Mouse (Mus musculus) hindbrain, embryonic 13.5 days (tissue): Measurements from ENCODE around the gene Nap1l5. TPM values are rescaled to one million over a fixed set of nuclear protein-coding genes. Genes with fewer than 3 reads are reported as not detected.
A peak's percentile ranks its signal among the peaks of the same experiment; 100 is the strongest.
"Not testable (repeated sequence)": the region's sequence is repeated elsewhere in the genome, so short reads cannot be mapped to it uniquely, and the experiment has no call there.

Source experiments
- ATAC-seq: fragments of 200-750 bp; cut with Nextera tagmentation; 2 replicates; pipeline ENCODE4 v1.8.0; 2017; ENCODE audit warnings: moderate TSS enrichment; ENCODE audit not compliant: low FRiP score
- H3K27ac ChIP-seq: fragments of 300-500 bp; sonication (generic); 2 replicates; pipeline ENCODE4 v1.5.1; 2015; ENCODE audit warnings: inconsistent platforms, mild to moderate bottlenecking, moderate library complexity
- H3K27me3 ChIP-seq: fragments of 300-500 bp; sonication (generic); 2 replicates; pipeline ENCODE4 v1.6.1; 2015; ENCODE audit warnings: mild to moderate bottlenecking, inconsistent platforms
- H3K36me3 ChIP-seq: fragments of 300-500 bp; sonication (generic); 2 replicates; pipeline ENCODE4 v1.6.1; 2015; ENCODE audit warnings: mild to moderate bottlenecking, inconsistent platforms
- H3K4me1 ChIP-seq: fragments of 300-500 bp; sonication (generic); replicated peaks from 2 replicates; pipeline ENCODE4 v1.6.1; 2015; ENCODE audit warnings: inconsistent platforms
- H3K4me2 ChIP-seq: fragments of 300-500 bp; sonication (generic); 2 replicates; pipeline ENCODE4 v1.6.1; 2015; ENCODE audit warnings: inconsistent platforms, mild to moderate bottlenecking, moderate library complexity
- H3K4me3 ChIP-seq: fragments of 300-500 bp; sonication (generic); 2 replicates; pipeline ENCODE4 v1.5.1; 2015; ENCODE audit warnings: mild to moderate bottlenecking, inconsistent platforms
- H3K9ac ChIP-seq: fragments of 300-500 bp; sonication (generic); 2 replicates; pipeline ENCODE4 v1.6.1; 2015; ENCODE audit warnings: mild to moderate bottlenecking, inconsistent platforms
- H3K9me3 ChIP-seq: fragments of 300-500 bp; sonication (generic); 2 replicates; pipeline ENCODE4 v1.6.1; 2016; ENCODE audit warnings: inconsistent platforms
- WGBS: fragments of 180-500 bp; shearing (Covaris S2); methylation state at CpG from one replicate; pipeline ENCODE4 v1.1.7; 2015; 5-methylcytosine and 5-hydroxymethylcytosine counted together
- polyA plus RNA-seq: library from polyadenylated mRNA; unstranded; fragments of >200 nt; fragmentation: Nextera tagmentation; extraction: Ambion mirVana; gene quantifications from 2 replicates; pipeline ENCODE4 v1.2.1, GENCODE M21; 2015

Gene Nap1l5
- polyA plus RNA-seq, 1 experiment from 2014 or later: 163 TPM

- Histone ChIP-seq H3K9me3 (no peaks in the 10 kb centered on the region), H3K9ac (no peak overlapping the region), H3K4me1 (peaks cover 6% of the 10 kb centered on the region), H3K36me3 (peaks cover 13% of the 10 kb centered on the region), H3K27ac (no peak overlapping the region), H3K27me3 (no peaks in the 10 kb centered on the region), H3K4me3 (no peak overlapping the region), H3K4me2 (no peak overlapping the region)
- ATAC-seq: no peak
- 92% methylated on average over 7 of the region's 7 CpGs for WGBS
Measured at GRCm38 (mm10) chr6:58900536-58900935, 6.3 kb downstream of the Nap1l5 start.

GRCm38 (mm10) chr6:58899076-58899475 lies 7.8 kb downstream of the Nap1l5 start:
- no peak overlapping the region for H3K9ac ChIP-seq
- no peak overlapping the region for H3K4me2 ChIP-seq
- H3K9me3 ChIP-seq: no peaks in the 10 kb centered on the region
- no peaks in the 10 kb centered on the region for H3K27me3 ChIP-seq
- H3K36me3 ChIP-seq: peaks cover 23% of the 10 kb centered on the region
- no peak overlapping the region for H3K4me3 ChIP-seq
- peaks cover 6% of the 10 kb centered on the region for H3K4me1 ChIP-seq
- 94% methylated on average over 3 of the region's 3 CpGs for WGBS
- H3K27ac ChIP-seq: no peak overlapping the region
- ATAC-seq: no peak

GRCm38 (mm10) chr6:58896648-58897047 lies 10.2 kb downstream of the Nap1l5 start:
- Histone ChIP-seq H3K9ac (no peak overlapping the region), H3K27me3 (no peaks in the 10 kb centered on the region), H3K4me3 (no peak overlapping the region), H3K27ac (no peak overlapping the region), H3K4me2 (no peak overlapping the region), H3K4me1 (no peaks in the 10 kb centered on the region), H3K9me3 (no peaks in the 10 kb centered on the region), H3K36me3 (peaks cover 27% of the 10 kb centered on the region)
- ATAC-seq: no peak
- WGBS: 86% methylated on average over 3 of the region's 3 CpGs

GRCm38 (mm10) chr6:58894994-58895393 lies 11.9 kb downstream of the Nap1l5 start:
- Histone ChIP-seq H3K4me3 (no peak overlapping the region), H3K27me3 (no peaks in the 10 kb centered on the region), H3K4me1 (no peaks in the 10 kb centered on the region), H3K9me3 (no peaks in the 10 kb centered on the region), H3K4me2 (no peak overlapping the region), H3K9ac (no peak overlapping the region), H3K36me3 (peaks cover 38% of the 10 kb centered on the region), H3K27ac (no peak overlapping the region)
- WGBS: 89% methylated on average over 4 of the region's 4 CpGs
- ATAC-seq: no peak

GRCm38 (mm10) chr6:58893307-58893706 lies 13.6 kb downstream of the Nap1l5 start:
- Histone ChIP-seq H3K4me3 (no peak overlapping the region), H3K9ac (no peak overlapping the region), H3K4me1 (no peaks in the 10 kb centered on the region), H3K27me3 (no peaks in the 10 kb centered on the region), H3K27ac (no peak overlapping the region), H3K9me3 (no peaks in the 10 kb centered on the region), H3K36me3 (peaks cover 45% of the 10 kb centered on the region), H3K4me2 (no peak overlapping the region)
- WGBS: 89% methylated on average over 6 of the region's 6 CpGs
- no peak for ATAC-seq

- H3K4me3 ChIP-seq: no peak overlapping the region
- H3K9me3 ChIP-seq: no peaks in the 10 kb centered on the region
- no peak overlapping the region for H3K27ac ChIP-seq
- WGBS: 91% methylated on average over 3 of the region's 3 CpGs
- H3K27me3 ChIP-seq: no peaks in the 10 kb centered on the region
- no peak for ATAC-seq
- H3K4me2 ChIP-seq: no peak overlapping the region
- H3K36me3 ChIP-seq: peaks cover 37% of the 10 kb centered on the region
- H3K9ac ChIP-seq: no peak overlapping the region
- no peaks in the 10 kb centered on the region for H3K4me1 ChIP-seq
Measured at GRCm38 (mm10) chr6:58889917-58890316, 17.0 kb downstream of the Nap1l5 start.

- Histone ChIP-seq H3K27ac (no peak overlapping the region), H3K9me3 (no peaks in the 10 kb centered on the region), H3K36me3 (peaks cover 20% of the 10 kb centered on the region), H3K9ac (no peak overlapping the region), H3K4me2 (no peak overlapping the region), H3K4me1 (no peaks in the 10 kb centered on the region), H3K27me3 (no peaks in the 10 kb centered on the region), H3K4me3 (no peak overlapping the region)
- no peak for ATAC-seq
- WGBS: 81% methylated on average over 6 of the region's 6 CpGs
Measured at GRCm38 (mm10) chr6:58882271-58882670, 24.6 kb downstream of the Nap1l5 start.

GRCm38 (mm10) chr6:58881363-58881762 lies 25.5 kb downstream of the Nap1l5 start:
- Histone ChIP-seq H3K9ac (no peak overlapping the region), H3K4me2 (no peak overlapping the region), H3K36me3 (peaks cover 18% of the 10 kb centered on the region), H3K27me3 (no peaks in the 10 kb centered on the region), H3K9me3 (no peaks in the 10 kb centered on the region), H3K4me1 (no peaks in the 10 kb centered on the region), H3K27ac (no peak overlapping the region), H3K4me3 (no peak overlapping the region)
- 91% methylated on average over 3 of the region's 3 CpGs for WGBS
- no peak for ATAC-seq

GRCm38 (mm10) chr6:58880861-58881260 lies 26.0 kb downstream of the Nap1l5 start:
- Histone ChIP-seq H3K4me3 (no peak overlapping the region), H3K9ac (no peak overlapping the region), H3K27me3 (no peaks in the 10 kb centered on the region), H3K36me3 (peaks cover 20% of the 10 kb centered on the region), H3K4me2 (no peak overlapping the region), H3K27ac (no peak overlapping the region), H3K9me3 (no peaks in the 10 kb centered on the region), H3K4me1 (no peaks in the 10 kb centered on the region)
- 92% methylated on average over 5 of the region's 5 CpGs for WGBS
- no peak for ATAC-seq

GRCm38 (mm10) chr6:58879987-58880386 lies 26.9 kb downstream of the Nap1l5 start:
- peak; percentile 38; the same call in 1 of the 2 replicates for ATAC-seq
- Histone ChIP-seq H3K4me1 (no peaks in the 10 kb centered on the region), H3K27me3 (no peaks in the 10 kb centered on the region), H3K27ac (no peak overlapping the region), H3K9ac (no peak overlapping the region), H3K4me2 (no peak overlapping the region), H3K36me3 (peaks cover 23% of the 10 kb centered on the region), H3K4me3 (no peak overlapping the region), H3K9me3 (no peaks in the 10 kb centered on the region)
- 89% methylated on average over 9 of the region's 9 CpGs for WGBS

- 64% methylated on average over 4 of the region's 4 CpGs for WGBS
- peak; percentile 44; the same call in 1 of the 2 replicates for ATAC-seq
Measured at GRCm38 (mm10) chr6:58879572-58879971, 27.3 kb downstream of the Nap1l5 start.

GRCm38 (mm10) chr6:58867858-58868257 lies 39.0 kb downstream of the Nap1l5 start:
- H3K4me2 ChIP-seq, ATAC-seq, H3K9me3 ChIP-seq, H3K27ac ChIP-seq, H3K4me1 ChIP-seq, H3K27me3 ChIP-seq, H3K4me3 ChIP-seq, H3K36me3 ChIP-seq, H3K9ac ChIP-seq: not testable (repeated sequence)
- WGBS: 93% methylated on average over 6 of the region's 6 CpGs

More at GRCm38 (mm10) chr6:58879572-58879971, 27.3 kb downstream of the Nap1l5 start:
- Histone ChIP-seq H3K27ac (no peak overlapping the region; the same call in 1 of the 2 replicates), H3K9ac (no peak overlapping the region), H3K9me3 (no peaks in the 10 kb centered on the region), H3K4me2 (no peak overlapping the region), H3K27me3 (no peaks in the 10 kb centered on the region), H3K36me3 (peaks cover 27% of the 10 kb centered on the region), H3K4me1 (no peaks in the 10 kb centered on the region), H3K4me3 (no peak overlapping the region)

- no peaks in the 10 kb centered on the region for H3K27me3 ChIP-seq
- no peak overlapping the region for H3K9ac ChIP-seq
- no peak overlapping the region for H3K27ac ChIP-seq
- H3K4me3 ChIP-seq: no peak overlapping the region
- no peak overlapping the region for H3K4me2 ChIP-seq
- no peaks in the 10 kb centered on the region for H3K4me1 ChIP-seq
- 88% methylated on average over 4 of the region's 4 CpGs for WGBS
- peaks cover 13% of the 10 kb centered on the region for H3K36me3 ChIP-seq
- ATAC-seq: peak; percentile 21; the same call in 1 of the 2 replicates
- H3K9me3 ChIP-seq: no peaks in the 10 kb centered on the region
Measured at GRCm38 (mm10) chr6:58863631-58864235, 43.1 kb downstream of the Nap1l5 start.
